Mouse (Mus musculus) lung, embryonic 15.5 days (tissue): ENCODE results near the gene Pqlc3. TPM values are rescaled to one million over a fixed set of nuclear protein-coding genes. Genes with fewer than 3 reads are reported as not detected.
A peak's percentile ranks its signal among the peaks of the same experiment; 100 is the strongest.

ENCODE experiments used
- ATAC-seq: fragments of 200-750 bp; cut with Nextera tagmentation; 2 replicates; pipeline ENCODE4 v1.8.0; 2017; ENCODE audit warnings: moderate number of reproducible peaks, borderline replicate concordance; ENCODE audit not compliant: low FRiP score, low TSS enrichment; ENCODE audit errors: extremely low read depth
- H3K27ac ChIP-seq: fragments of 300-500 bp; sonication (generic); 2 replicates; pipeline ENCODE4 v1.5.1; 2015; ENCODE audit warnings: moderate library complexity, mild to moderate bottlenecking, inconsistent platforms
- H3K27me3 ChIP-seq: fragments of 300-500 bp; sonication (generic); 2 replicates; pipeline ENCODE4 v1.6.1; 2015; ENCODE audit warnings: inconsistent platforms
- H3K36me3 ChIP-seq: fragments of 300-500 bp; sonication (generic); 2 replicates; pipeline ENCODE4 v1.6.1; 2015; ENCODE audit warnings: inconsistent platforms
- H3K4me1 ChIP-seq: fragments of 300-500 bp; sonication (generic); 2 replicates; pipeline ENCODE4 v1.6.1; 2015; ENCODE audit warnings: inconsistent platforms
- H3K4me2 ChIP-seq: fragments of 300-500 bp; sonication (generic); 2 replicates; pipeline ENCODE4 v1.6.1; 2015; ENCODE audit warnings: inconsistent platforms, mild to moderate bottlenecking, moderate library complexity
- H3K4me3 ChIP-seq: fragments of 300-500 bp; sonication (generic); 2 replicates; pipeline ENCODE4 v1.5.1; 2015; ENCODE audit warnings: mild to moderate bottlenecking, inconsistent platforms
- H3K9ac ChIP-seq: fragments of 300-500 bp; sonication (generic); 2 replicates; pipeline ENCODE4 v1.6.1; 2015; ENCODE audit warnings: inconsistent platforms
- H3K9me3 ChIP-seq: fragments of 300-500 bp; sonication (generic); 2 replicates; pipeline ENCODE4 v1.6.1; 2016; ENCODE audit warnings: inconsistent platforms
- WGBS: fragments of 180-500 bp; shearing (Covaris S2); methylation state at CpG from one replicate; pipeline ENCODE4 v1.1.7; 2015; 5-methylcytosine and 5-hydroxymethylcytosine counted together
- polyA plus RNA-seq: library from polyadenylated mRNA; unstranded; fragments of >200 nt; fragmentation: Nextera tagmentation; extraction: Ambion mirVana; gene quantifications from 2 replicates; pipeline ENCODE4 v1.2.1, GENCODE M21; 2015

Pqlc3 gene
- polyA plus RNA-seq = 4.6 and 5.5 TPM in 2 replicates

- H3K27ac ChIP-seq = no peak within 1 kb of the TSS; the same call in 1 of the 2 replicates
- H3K27me3 ChIP-seq = peaks cover 24% of the 10 kb centered on the region; the same call in 1 of the 2 replicates
- 0% methylated on average over 57 of the region's 57 CpGs for WGBS
- peaks cover 10% of the 10 kb centered on the region for H3K4me1 ChIP-seq
- ATAC-seq = peak; percentile 95
- H3K36me3 ChIP-seq = no peaks in the 10 kb centered on the region
- peak within 1 kb of the TSS; percentile 42 for H3K9ac ChIP-seq
- peak within 1 kb of the TSS; percentile 84 for H3K4me2 ChIP-seq
- H3K9me3 ChIP-seq = no peaks in the 10 kb centered on the region
- H3K4me3 ChIP-seq = peak within 1 kb of the TSS; percentile 56
Measured at GRCm38 (mm10) chr12:16999739-17000497, at the start of gene Pqlc3. Gene Pqlc3 (minus strand): TSS chr12:17000408.

GRCm38 (mm10) chr12:17049796-17050195 lies 49.6 kb upstream of the Pqlc3 start:
- Histone ChIP-seq H3K9ac (no peak overlapping the region), H3K4me1 (no peaks in the 10 kb centered on the region), H3K4me2 (no peak overlapping the region), H3K36me3 (no peaks in the 10 kb centered on the region), H3K9me3 (no peaks in the 10 kb centered on the region), H3K27me3 (no peaks in the 10 kb centered on the region), H3K4me3 (no peak overlapping the region), H3K27ac (no peak overlapping the region)
- ATAC-seq = no peak; the same call in 1 of the 2 replicates
- WGBS = 82% methylated on average over 1 of the region's 1 CpGs

GRCm38 (mm10) chr12:17048979-17049612 lies 48.9 kb upstream of the Pqlc3 start:
- H3K36me3 ChIP-seq = no peaks in the 10 kb centered on the region
- H3K27me3 ChIP-seq = no peaks in the 10 kb centered on the region
- H3K4me1 ChIP-seq = no peaks in the 10 kb centered on the region
- H3K27ac ChIP-seq = no peak overlapping the region
- no peak for ATAC-seq
- no peak overlapping the region for H3K4me3 ChIP-seq
- no peak overlapping the region for H3K4me2 ChIP-seq
- no peaks in the 10 kb centered on the region for H3K9me3 ChIP-seq
- no peak overlapping the region for H3K9ac ChIP-seq
- WGBS = 58% methylated on average over 7 of the region's 7 CpGs

DNA sequence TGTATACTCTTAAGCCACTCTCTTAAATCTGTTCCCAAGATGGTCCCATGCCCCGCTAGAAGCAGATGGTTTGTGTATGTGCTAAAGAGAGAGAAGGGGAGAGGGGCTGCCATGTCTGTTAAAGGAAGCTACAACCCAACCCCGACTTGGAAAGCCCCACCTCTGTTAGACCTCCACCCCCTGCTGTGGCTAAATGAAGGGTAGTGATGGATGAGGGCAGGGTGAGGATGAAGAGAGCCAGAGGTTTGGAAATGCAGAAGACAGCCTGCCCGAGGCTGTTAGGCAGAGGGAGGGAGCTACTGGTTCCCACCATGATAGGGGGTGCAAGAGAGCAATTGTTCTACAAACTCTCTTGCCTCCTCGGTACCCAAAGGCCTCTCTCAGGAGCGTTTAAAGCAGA lies 43.1 kb upstream of the Pqlc3 start:
- Histone ChIP-seq H3K4me2 (no peak overlapping the region), H3K27ac (no peak overlapping the region), H3K9me3 (no peaks in the 10 kb centered on the region), H3K4me3 (no peak overlapping the region), H3K36me3 (no peaks in the 10 kb centered on the region), H3K27me3 (no peaks in the 10 kb centered on the region), H3K4me1 (0 out of 2 replicates have a peak, but pooled peaks cover 6% of the 10 kb centered on the region), H3K9ac (no peak overlapping the region)
- WGBS = 41% methylated on average over 5 of the region's 5 CpGs
- ATAC-seq = no peak

DNA sequence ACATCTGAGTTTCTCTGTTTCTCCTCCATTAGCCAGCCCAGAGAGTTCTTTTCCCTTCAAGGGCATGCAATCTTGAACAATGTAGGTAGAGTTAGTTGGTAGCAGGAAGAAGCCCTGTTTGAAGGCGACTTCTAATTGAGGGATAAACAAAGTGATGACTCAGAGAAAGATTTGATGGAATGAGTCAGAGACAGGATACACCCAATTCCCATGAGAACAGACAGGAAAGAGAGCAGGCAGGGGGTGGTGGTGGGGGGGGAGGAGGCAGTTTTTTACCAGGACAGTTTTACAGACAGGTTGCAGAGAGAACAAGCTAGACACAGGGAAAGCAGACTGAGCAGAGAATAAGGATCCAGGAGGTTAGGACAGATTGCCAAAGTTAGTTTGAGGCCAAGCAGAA lies 40.4 kb upstream of the Pqlc3 start:
- H3K27ac ChIP-seq = no peak overlapping the region
- H3K9me3 ChIP-seq = no peaks in the 10 kb centered on the region
- H3K27me3 ChIP-seq = no peaks in the 10 kb centered on the region
- no peak overlapping the region for H3K4me2 ChIP-seq
- no peaks in the 10 kb centered on the region for H3K36me3 ChIP-seq
- H3K4me1 ChIP-seq = 0 out of 2 replicates have a peak, but pooled peaks cover 9% of the 10 kb centered on the region
- H3K9ac ChIP-seq = no peak overlapping the region
- no peak overlapping the region for H3K4me3 ChIP-seq
- WGBS = 29% methylated on average over 1 of the region's 1 CpGs
- no peak for ATAC-seq

GRCm38 (mm10) chr12:17039415-17039814 lies 39.2 kb upstream of the Pqlc3 start:
- Histone ChIP-seq H3K9me3 (no peaks in the 10 kb centered on the region), H3K36me3 (no peaks in the 10 kb centered on the region), H3K27ac (no peak overlapping the region), H3K4me3 (no peak overlapping the region), H3K4me1 (0 out of 2 replicates have a peak, but pooled peaks cover 9% of the 10 kb centered on the region), H3K4me2 (no peak overlapping the region), H3K9ac (no peak overlapping the region), H3K27me3 (no peaks in the 10 kb centered on the region)
- ATAC-seq = no peak
- WGBS = 71% methylated on average over 2 of the region's 2 CpGs

DNA sequence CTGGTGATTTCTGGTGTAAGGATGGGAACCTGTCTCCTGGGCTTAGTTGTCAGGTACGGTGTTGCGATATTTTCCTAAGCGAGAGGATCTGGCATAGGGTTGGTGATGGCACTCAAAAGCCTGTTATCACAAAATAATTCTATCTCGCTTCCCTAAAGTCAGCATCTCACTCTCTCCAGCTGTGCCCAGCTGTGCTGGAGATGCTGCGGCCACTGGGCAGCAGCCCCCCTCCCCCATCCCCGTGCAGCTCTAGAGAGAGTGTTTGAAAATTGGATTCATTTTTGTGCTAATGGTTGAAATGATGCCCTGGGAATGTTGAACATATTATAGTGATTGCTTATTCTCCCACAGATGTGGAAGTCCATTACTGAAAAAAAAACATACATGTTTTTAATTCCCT lies 38.0 kb upstream of the Pqlc3 start:
- H3K27me3 ChIP-seq = no peaks in the 10 kb centered on the region
- H3K9ac ChIP-seq = no peak overlapping the region
- H3K9me3 ChIP-seq = no peaks in the 10 kb centered on the region
- 0 out of 2 replicates have a peak, but pooled peaks cover 9% of the 10 kb centered on the region for H3K4me1 ChIP-seq
- no peaks in the 10 kb centered on the region for H3K36me3 ChIP-seq
- H3K4me3 ChIP-seq = no peak overlapping the region
- H3K4me2 ChIP-seq = no peak overlapping the region
- H3K27ac ChIP-seq = no peak overlapping the region
- WGBS = 50% methylated on average over 6 of the region's 6 CpGs
- no peak for ATAC-seq

GRCm38 (mm10) chr12:17037053-17037610 lies 36.9 kb upstream of the Pqlc3 start:
- H3K4me2 ChIP-seq = peak overlapping the region; percentile 4; the same call in 1 of the 2 replicates
- no peaks in the 10 kb centered on the region for H3K36me3 ChIP-seq
- no peak overlapping the region for H3K27ac ChIP-seq
- ATAC-seq = no peak
- no peak overlapping the region for H3K4me3 ChIP-seq
- H3K9me3 ChIP-seq = no peaks in the 10 kb centered on the region
- H3K4me1 ChIP-seq = 0 out of 2 replicates have a peak, but pooled peaks cover 9% of the 10 kb centered on the region
- H3K27me3 ChIP-seq = no peaks in the 10 kb centered on the region
- no peak overlapping the region for H3K9ac ChIP-seq
- 49% methylated on average over 14 of the region's 14 CpGs for WGBS

- Histone ChIP-seq H3K4me2 (no peak overlapping the region), H3K27me3 (no peaks in the 10 kb centered on the region), H3K36me3 (no peaks in the 10 kb centered on the region), H3K4me3 (no peak overlapping the region), H3K4me1 (0 out of 2 replicates have a peak, but pooled peaks cover 9% of the 10 kb centered on the region), H3K27ac (no peak overlapping the region), H3K9ac (no peak overlapping the region), H3K9me3 (no peaks in the 10 kb centered on the region)
- ATAC-seq = no peak
- WGBS = 45% methylated on average over 9 of the region's 9 CpGs
Measured at GRCm38 (mm10) chr12:17036532-17036931, 36.3 kb upstream of the Pqlc3 start.

- no peak for ATAC-seq
- 49% methylated on average over 2 of the region's 2 CpGs for WGBS
- Histone ChIP-seq H3K27ac (no peak overlapping the region), H3K4me2 (no peak overlapping the region), H3K9me3 (no peaks in the 10 kb centered on the region), H3K9ac (no peak overlapping the region), H3K4me1 (0 out of 2 replicates have a peak, but pooled peaks cover 9% of the 10 kb centered on the region), H3K27me3 (no peaks in the 10 kb centered on the region), H3K36me3 (no peaks in the 10 kb centered on the region), H3K4me3 (no peak overlapping the region)
Measured at GRCm38 (mm10) chr12:17035128-17035527, 34.9 kb upstream of the Pqlc3 start.

DNA sequence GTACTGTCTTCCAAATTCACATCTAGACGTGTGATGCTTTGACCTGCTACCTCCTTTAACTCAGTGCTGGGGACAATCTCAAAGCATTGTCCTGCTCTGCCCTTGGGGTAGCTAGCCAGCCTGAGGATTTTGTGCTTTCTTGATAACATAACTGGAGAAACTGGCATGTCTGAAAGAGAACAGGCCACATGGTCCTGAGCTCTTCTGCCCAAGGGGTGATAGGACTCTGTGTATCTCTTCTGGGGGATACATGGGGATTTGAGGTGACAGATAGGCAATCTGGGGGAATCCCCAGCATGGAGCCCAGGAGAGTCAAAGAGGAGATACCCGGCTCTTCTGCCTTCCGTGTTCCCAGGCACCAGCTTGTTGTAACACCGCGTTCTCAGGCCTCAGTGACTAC lies 34.5 kb upstream of the Pqlc3 start:
- H3K9me3 ChIP-seq = no peaks in the 10 kb centered on the region
- no peak overlapping the region for H3K4me3 ChIP-seq
- H3K27me3 ChIP-seq = no peaks in the 10 kb centered on the region
- 0 out of 2 replicates have a peak, but pooled peaks cover 9% of the 10 kb centered on the region for H3K4me1 ChIP-seq
- ATAC-seq = no peak
- H3K27ac ChIP-seq = no peak overlapping the region
- no peaks in the 10 kb centered on the region for H3K36me3 ChIP-seq
- 84% methylated on average over 5 of the region's 5 CpGs for WGBS
- H3K4me2 ChIP-seq = no peak overlapping the region
- H3K9ac ChIP-seq = no peak overlapping the region

DNA sequence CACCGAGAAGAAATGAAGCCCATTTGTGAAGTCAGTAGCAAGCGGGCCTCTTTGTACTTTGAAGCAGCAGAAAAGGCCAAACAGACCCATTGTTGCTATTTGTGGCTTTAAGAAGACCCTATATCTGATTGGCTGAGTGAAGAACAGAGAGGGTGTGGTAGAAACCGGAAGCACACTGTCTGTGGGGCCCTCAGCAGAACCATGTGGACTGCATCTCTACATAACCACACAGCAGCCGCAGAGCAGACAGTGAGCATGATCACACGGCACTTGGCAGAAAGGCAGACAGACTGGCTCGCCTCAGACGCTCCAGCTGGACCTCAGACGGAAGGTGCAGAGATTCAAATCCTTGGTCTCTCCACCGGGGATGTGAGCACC lies 33.2 kb upstream of the Pqlc3 start:
- H3K27me3 ChIP-seq = no peaks in the 10 kb centered on the region
- no peak overlapping the region for H3K4me3 ChIP-seq
- H3K36me3 ChIP-seq = no peaks in the 10 kb centered on the region
- ATAC-seq = no peak
- H3K4me1 ChIP-seq = 0 out of 2 replicates have a peak, but pooled peaks cover 5% of the 10 kb centered on the region
- no peak overlapping the region for H3K27ac ChIP-seq
- H3K9me3 ChIP-seq = no peaks in the 10 kb centered on the region
- no peak overlapping the region for H3K4me2 ChIP-seq
- WGBS = 61% methylated on average over 9 of the region's 9 CpGs
- H3K9ac ChIP-seq = no peak overlapping the region
